Mouse (Mus musculus) CH12.LX (cell line): Measurements from ENCODE around the gene Med20.

Experiments used
- CHD1 ChIP-seq: IDR thresholded peaks from 2 replicates; pipeline ENCODE4 v1.6.1; 2012; ENCODE audit warnings: low read depth, low read length, improper control_type of control experiment, inconsistent platforms
- CTCF ChIP-seq, 2 experiments: IDR thresholded peaks in 1 of 2; conservative IDR thresholded peaks in 1 of 2; 2 replicates each; pipeline ENCODE4 v1.5.1; 2011 to 2012; ENCODE audit warnings: low read depth in 2 of 2, low read length in 2 of 2, improper control_type of control experiment in 1 of 2, inconsistent platforms in 1 of 2, mild to moderate bottlenecking in 1 of 2, moderate library complexity in 1 of 2
- E2F4 ChIP-seq: IDR thresholded peaks from 2 replicates; pipeline ENCODE4 v1.6.1; 2011; ENCODE audit warnings: low read depth, low read length, improper control_type of control experiment; ENCODE audit not compliant: insufficient replicate concordance
- ELF1 ChIP-seq: IDR thresholded peaks from 2 replicates; pipeline ENCODE4 v1.6.1; 2014; ENCODE audit warnings: low read depth, mild to moderate bottlenecking, inconsistent platforms, low read length, improper control_type of control experiment
- JUND ChIP-seq: conservative IDR thresholded peaks from 2 replicates; pipeline ENCODE4 v1.6.1; 2011; ENCODE audit warnings: low read depth, low read length, improper control_type of control experiment
- NELFE ChIP-seq: IDR thresholded peaks from 2 replicates; pipeline ENCODE4 v1.6.1; 2011; ENCODE audit warnings: low read depth, low read length, improper control_type of control experiment
- POLR2A ChIP-seq: IDR thresholded peaks from 2 replicates; pipeline ENCODE4 v1.6.1; 2011; ENCODE audit warnings: low read depth, mild to moderate bottlenecking, improper control_type of control experiment, low read length
- TBP ChIP-seq: conservative IDR thresholded peaks from 2 replicates; pipeline ENCODE4 v1.6.1; 2011; ENCODE audit warnings: low read depth, low read length, improper control_type of control experiment
- UBTF ChIP-seq: IDR thresholded peaks from 2 replicates; pipeline ENCODE4 v1.6.1; 2012; ENCODE audit warnings: low read depth, mild to moderate bottlenecking, inconsistent platforms, low read length, improper control_type of control experiment, moderate library complexity
- USF1 ChIP-seq: IDR thresholded peaks from 2 replicates; pipeline ENCODE4 v1.6.1; 2014; ENCODE audit warnings: low read depth, mild to moderate bottlenecking, inconsistent platforms, low read length, improper control_type of control experiment
- USF2 ChIP-seq: conservative IDR thresholded peaks from 2 replicates; pipeline ENCODE4 v1.6.1; 2011; ENCODE audit warnings: low read depth, low read length, improper control_type of control experiment
- ZC3H11A ChIP-seq: IDR thresholded peaks from 2 replicates; pipeline ENCODE4 v1.6.1; 2012; ENCODE audit warnings: low read depth, mild to moderate bottlenecking, inconsistent platforms, low read length, improper control_type of control experiment

- no peak for TF ChIP-seq USF1
- no peak for TF ChIP-seq CTCF (conservative IDR thresholded peaks at IDR 0.05 in 1 of 2, IDR thresholded peaks at IDR 0.05 in 1 of 2; ENCODE audit: low read depth in 2 of 2, low read length in 2 of 2)
- TF ChIP-seq JUND, result no peak
- TF ChIP-seq TBP, result no peak
- TF ChIP-seq ELF1, result no peak
- no peak for TF ChIP-seq ZC3H11A
- TF ChIP-seq UBTF, result no peak
- no peak for TF ChIP-seq POLR2A
- no peak for TF ChIP-seq CHD1
- TF ChIP-seq NELFE, result no peak
- no peak for TF ChIP-seq USF2
- no peak for TF ChIP-seq E2F4
Observed at GRCm38 (mm10) chr17:47601389-47601755, 10.0 kb upstream of the Med20 start.
